Mouse (Mus musculus) bone marrow, adult 2 months (tissue): ENCODE results near the gene Gm42372. TPM values are rescaled to one million over a fixed set of nuclear protein-coding genes. Genes with fewer than 3 reads are reported as not detected.

Source experiments
- H3K27ac ChIP-seq: fragments of 200-500 bp; 2 replicates; pipeline ENCODE4 v1.5.1; 2012; ENCODE audit warnings: low read depth, mild to moderate bottlenecking, control low read depth, inconsistent platforms, low read length; ENCODE audit not compliant: control insufficient read depth, poor library complexity, insufficient read depth
- H3K4me1 ChIP-seq: fragments of 200-500 bp; 2 replicates; pipeline ENCODE4 v1.6.1; 2011; ENCODE audit warnings: low read length; ENCODE audit not compliant: control insufficient read depth, insufficient read depth
- H3K4me3 ChIP-seq: fragments of 200-500 bp; replicated peaks from 2 replicates; pipeline ENCODE3; 2011; ENCODE audit warnings: mild to moderate bottlenecking, low read depth, low read length, control low read depth; ENCODE audit not compliant: control insufficient read depth
- CTCF ChIP-seq: fragments of 200-500 bp; IDR thresholded peaks from 2 replicates; pipeline ENCODE4 v1.5.1; 2011; ENCODE audit warnings: low read length, control low read depth; ENCODE audit not compliant: control insufficient read depth, insufficient read depth
- POLR2A ChIP-seq: fragments of 200-500 bp; IDR thresholded peaks from 2 replicates; pipeline ENCODE4 v1.6.1; 2011; ENCODE audit warnings: low read depth, mild to moderate bottlenecking, control low read depth, low read length, borderline replicate concordance; ENCODE audit not compliant: control insufficient read depth
- WGBS: fragments of 180-500 bp; shearing (Covaris S2); methylation state at CpG from one replicate; pipeline ENCODE4 v1.1.7; 2018; 5-methylcytosine and 5-hydroxymethylcytosine counted together
- polyA plus RNA-seq: library from polyadenylated mRNA; stranded (reverse); fragments of >200 nt; gene quantifications from 2 replicates; pipeline ENCODE4 v1.2.4, GENCODE M21; 2011; ENCODE audit warnings: low replicate concordance; ENCODE audit not compliant: missing spikeins, insufficient read depth, insufficient read length

Gm42372 gene
- polyA plus RNA-seq, 1 experiment: 1.9 TPM

GRCm38 (mm10) chr7:16994400-16994799 is 11.5 kb downstream of the Gm42372 start:
- Histone ChIP-seq H3K4me3 (no peak overlapping the region), H3K4me1 (no peaks in the 10 kb centered on the region), H3K27ac (no peak overlapping the region)
- 11% methylated on average over 20 of the region's 20 CpGs for WGBS
- TF ChIP-seq POLR2A (no peak), CTCF (no peak)

DNA sequence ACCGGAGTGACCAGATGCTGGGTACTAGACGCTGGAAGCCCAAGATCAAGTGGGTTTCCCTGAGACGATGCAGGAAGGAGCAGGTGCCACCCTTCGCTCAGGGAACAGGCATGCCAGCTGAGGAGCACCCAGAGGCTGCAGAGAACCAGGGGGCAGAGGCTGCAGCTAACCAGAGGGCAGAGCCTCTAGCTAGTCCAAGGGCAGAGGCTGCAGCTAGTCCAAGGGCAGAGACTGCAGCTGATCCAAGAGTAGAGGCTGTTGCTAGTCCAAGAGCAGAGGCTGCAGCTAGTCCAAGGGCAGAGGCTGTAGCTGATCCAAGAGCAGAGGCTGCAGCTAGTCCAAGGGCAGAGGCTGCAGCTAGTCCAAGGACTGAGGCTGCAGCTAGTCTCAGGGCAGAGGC is 12.5 kb downstream of the Gm42372 start:
- TF ChIP-seq POLR2A (no peak), CTCF (no peak)
- H3K27ac ChIP-seq: no peak overlapping the region
- 69% methylated on average over 4 of the region's 4 CpGs for WGBS
- H3K4me3 ChIP-seq: no peak overlapping the region
- H3K4me1 ChIP-seq: no peaks in the 10 kb centered on the region

DNA sequence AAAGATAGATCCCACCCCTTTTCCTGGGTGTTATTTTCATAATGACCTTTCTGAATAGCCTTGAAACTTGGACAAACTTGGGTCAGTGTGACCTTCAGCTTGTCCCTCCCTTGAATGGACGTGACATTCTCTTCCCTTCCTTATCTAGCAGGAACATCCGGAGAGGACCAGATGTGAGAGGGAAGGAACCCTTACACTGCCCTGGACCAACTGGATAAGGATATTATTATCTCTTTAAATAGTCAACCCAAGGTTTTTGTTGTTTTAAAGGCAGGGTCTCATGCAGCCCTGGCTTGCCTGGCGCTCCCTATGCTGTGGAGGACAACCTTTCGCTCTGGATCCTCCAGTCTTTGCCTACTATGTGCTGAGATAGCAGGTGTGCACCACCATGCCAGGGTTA is 16.3 kb downstream of the Gm42372 start:
- TF ChIP-seq POLR2A (no peak), CTCF (no peak)
- Histone ChIP-seq H3K4me1 (no peaks in the 10 kb centered on the region), H3K4me3 (no peak overlapping the region), H3K27ac (no peak overlapping the region)
- 62% methylated on average over 4 of the region's 4 CpGs for WGBS

DNA sequence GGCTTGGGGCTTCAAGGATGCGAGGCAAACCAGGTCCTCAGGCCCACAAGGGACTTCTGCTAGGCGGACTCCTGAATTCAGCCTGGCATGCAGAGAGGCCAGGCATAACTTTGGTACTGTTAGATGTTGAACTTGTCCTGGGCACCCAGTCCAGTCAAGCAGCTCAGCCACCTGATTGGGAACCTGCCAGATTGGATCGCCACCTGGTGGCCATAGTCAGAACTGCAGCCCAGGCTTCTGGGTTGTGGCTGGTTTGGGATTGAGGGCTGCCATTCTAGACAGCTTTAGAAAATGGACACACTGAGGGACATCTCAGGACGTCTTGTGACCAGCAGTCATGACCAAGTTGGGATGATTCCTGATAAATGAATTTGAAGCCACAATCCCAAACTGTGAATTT is 16.8 kb downstream of the Gm42372 start:
- WGBS: 35% methylated on average over 4 of the region's 4 CpGs
- Histone ChIP-seq H3K4me1 (no peaks in the 10 kb centered on the region), H3K4me3 (no peak overlapping the region), H3K27ac (no peak overlapping the region)
- TF ChIP-seq POLR2A (no peak), CTCF (peak; percentile 94)

GRCm38 (mm10) chr7:17002375-17003195 is 19.7 kb downstream of the Gm42372 start:
- Histone ChIP-seq H3K4me1 (no peaks in the 10 kb centered on the region), H3K27ac (no peak overlapping the region), H3K4me3 (no peak overlapping the region)
- 17% methylated on average over 7 of the region's 7 CpGs for WGBS
- no peak for TF ChIP-seq POLR2A
- peak; percentile 98 for TF ChIP-seq CTCF

DNA sequence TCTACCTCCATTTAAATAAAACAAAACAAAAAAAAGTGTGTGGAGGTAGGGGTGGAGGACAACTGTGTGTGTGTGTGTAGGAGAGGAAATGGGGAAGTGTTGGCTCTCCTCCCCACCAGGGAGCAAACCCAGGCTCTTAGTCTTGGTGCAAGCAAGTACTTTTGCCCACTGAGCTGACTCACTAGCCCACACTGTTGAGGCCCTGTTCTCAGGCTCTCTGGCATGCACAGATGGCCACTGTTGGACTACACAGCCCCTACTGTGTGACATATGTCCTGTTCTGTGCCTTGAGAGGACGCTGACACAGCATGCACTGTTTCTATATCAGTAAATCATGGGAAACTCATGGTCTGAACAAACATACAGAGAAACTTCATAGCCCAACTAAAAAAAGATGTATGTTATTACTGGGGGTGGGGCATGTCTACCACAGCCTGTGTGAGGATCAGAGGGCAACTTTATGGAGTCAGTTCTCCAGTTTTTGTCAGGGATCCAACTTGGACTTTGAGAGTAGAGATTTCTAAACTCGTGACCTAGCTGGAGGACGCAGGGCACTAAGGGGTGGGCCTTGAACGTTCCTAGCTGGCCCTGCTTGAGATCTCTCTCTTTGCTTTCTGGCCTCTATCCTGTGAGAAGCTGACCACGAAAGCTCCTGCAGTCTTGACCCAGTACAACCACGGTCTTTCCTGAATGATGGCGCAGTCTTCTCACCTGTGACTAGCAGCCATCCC is 20.5 kb downstream of the Gm42372 start:
- no peak overlapping the region for H3K27ac ChIP-seq
- WGBS: 56% methylated on average over 7 of the region's 7 CpGs
- TF ChIP-seq POLR2A (no peak), CTCF (no peak)
- no peaks in the 10 kb centered on the region for H3K4me1 ChIP-seq
- no peak overlapping the region for H3K4me3 ChIP-seq

GRCm38 (mm10) chr7:17004716-17005115 is 21.8 kb downstream of the Gm42372 start:
- Histone ChIP-seq H3K4me1 (no peaks in the 10 kb centered on the region), H3K4me3 (no peak overlapping the region), H3K27ac (no peak overlapping the region)
- WGBS: 80% methylated on average over 7 of the region's 7 CpGs
- no peak for TF ChIP-seq POLR2A

DNA sequence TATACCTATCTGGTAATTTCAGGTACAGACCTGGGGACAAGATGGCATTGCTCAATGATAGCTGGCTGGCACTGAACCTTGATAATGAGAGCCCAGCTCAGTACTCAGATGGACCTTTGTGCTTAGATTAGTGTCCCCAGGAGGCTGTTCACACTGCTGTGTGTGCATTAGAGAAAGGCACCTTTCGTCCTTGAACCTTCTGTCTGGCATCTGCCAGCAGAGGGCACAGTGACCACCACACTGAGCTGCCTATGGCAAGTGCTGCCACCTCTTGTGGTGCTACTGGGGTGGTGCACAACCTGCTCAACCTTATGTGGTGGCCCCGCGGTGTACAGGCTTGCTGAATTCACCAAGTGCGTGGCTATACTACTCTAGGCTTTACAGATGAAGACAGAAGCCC is 24.4 kb downstream of the Gm42372 start:
- no peak for TF ChIP-seq POLR2A
- peak; percentile 83 for TF ChIP-seq CTCF
- H3K4me3 ChIP-seq: no peak overlapping the region
- H3K27ac ChIP-seq: no peak overlapping the region
- 36% methylated on average over 4 of the region's 4 CpGs for WGBS
- H3K4me1 ChIP-seq: no peaks in the 10 kb centered on the region; the same call in 1 of the 2 replicates
